Mouse (Mus musculus) liver, embryonic 14.5 days (tissue): ENCODE results near the gene Mapk8ip1. TPM values are rescaled to one million over a fixed set of nuclear protein-coding genes. Genes with fewer than 3 reads are reported as not detected.

Experiments
- ATAC-seq: fragments of 200-750 bp; cut with Nextera tagmentation; 2 replicates; pipeline ENCODE4 v1.8.0; 2017; ENCODE audit warnings: moderate number of reproducible peaks, mild to moderate bottlenecking, moderate library complexity; ENCODE audit not compliant: insufficient read depth
- DNase-seq, 3 experiments: peaks; one replicate each; pipeline ENCODE4 v3.0.0-alpha.2; 2012 to 2013; ENCODE audit warnings: low read depth in 3 of 3, low spot score in 3 of 3
- H3K27ac ChIP-seq: fragments of 300-500 bp; sonication (generic); 2 replicates; pipeline ENCODE4 v1.5.1; 2014; ENCODE audit warnings: moderate library complexity, mild to moderate bottlenecking, control low read depth, inconsistent platforms
- H3K27me3 ChIP-seq: fragments of 300-500 bp; sonication (generic); 2 replicates; pipeline ENCODE4 v1.6.1; 2014; ENCODE audit warnings: mild to moderate bottlenecking, low read length, moderate library complexity; ENCODE audit not compliant: control insufficient read depth, insufficient read depth
- H3K36me3 ChIP-seq: fragments of 300-500 bp; sonication (generic); replicated peaks from 2 replicates; pipeline ENCODE4 v1.6.1; 2014; ENCODE audit warnings: low read depth; ENCODE audit not compliant: control insufficient read depth, insufficient read depth
- H3K4me1 ChIP-seq, 2 experiments: fragments of 200-500 bp in 1 of 2; fragments of 300-500 bp in 1 of 2; sonication (generic) in 1 of 2; replicated peaks; 2 replicates each; pipeline ENCODE4 v1.6.1; 2012 to 2014; ENCODE audit warnings: antibody characterized with exemption in 1 of 2, inconsistent platforms in 1 of 2, low read length in 1 of 2; ENCODE audit not compliant: control insufficient read depth in 2 of 2, insufficient read depth in 2 of 2
- H3K4me2 ChIP-seq: fragments of 300-500 bp; sonication (generic); 2 replicates; pipeline ENCODE4 v1.6.1; 2014; ENCODE audit warnings: low read depth, mild to moderate bottlenecking, control low read depth, moderate library complexity
- H3K4me3 ChIP-seq, 2 experiments: fragments of 200-500 bp in 1 of 2; fragments of 300-500 bp in 1 of 2; sonication (generic) in 1 of 2; 2 replicates each; pipeline ENCODE4 v1.5.1; 2012 to 2014; ENCODE audit warnings: low read depth in 2 of 2, low read length in 2 of 2, mild to moderate bottlenecking in 2 of 2, control low read depth in 1 of 2, inconsistent platforms in 1 of 2, moderate library complexity in 1 of 2; ENCODE audit not compliant: insufficient read depth in 1 of 2
- H3K9ac ChIP-seq: fragments of 300-500 bp; sonication (generic); replicated peaks from 2 replicates; pipeline ENCODE4 v1.6.1; 2014; ENCODE audit warnings: mild to moderate bottlenecking, control low read depth, moderate library complexity
- H3K9me3 ChIP-seq: fragments of 300-500 bp; sonication (generic); 2 replicates; pipeline ENCODE4 v1.6.1; 2016; ENCODE audit warnings: low read length, mixed read lengths; ENCODE audit not compliant: control insufficient read depth
- CTCF ChIP-seq: IDR thresholded peaks from 2 replicates; pipeline ENCODE4 v1.5.1; 2016; ENCODE audit warnings: antibody characterized with exemption, low read depth, control low read depth
- EP300 ChIP-seq: IDR thresholded peaks from 2 replicates; pipeline ENCODE4 v1.6.1; 2016; ENCODE audit warnings: antibody characterized with exemption, low read depth
- WGBS: fragments of 180-500 bp; shearing (Covaris S2); extraction: QIAGEN DNeasy Blood & Tissue Kit; methylation state at CpG from one replicate; pipeline ENCODE4 v1.1.7; 2014; ENCODE audit not compliant: insufficient replicate concordance; 5-methylcytosine and 5-hydroxymethylcytosine counted together
- polyA plus RNA-seq, 2 experiments: library from polyadenylated mRNA; depleted of rRNA in 1 of 2; stranded (reverse) in 1 of 2; unstranded in 1 of 2; fragments of >200 nt; fragmentation: Nextera tagmentation in 1 of 2; extraction: Ambion mirVana in 1 of 2; gene quantifications; 2 replicates each; pipeline versions ENCODE4 v1.2.1 to v1.2.3; 2012 to 2014

The Mapk8ip1 gene
- polyA plus RNA-seq, 2 experiments = 0.62 to 1.2 TPM

DNA sequence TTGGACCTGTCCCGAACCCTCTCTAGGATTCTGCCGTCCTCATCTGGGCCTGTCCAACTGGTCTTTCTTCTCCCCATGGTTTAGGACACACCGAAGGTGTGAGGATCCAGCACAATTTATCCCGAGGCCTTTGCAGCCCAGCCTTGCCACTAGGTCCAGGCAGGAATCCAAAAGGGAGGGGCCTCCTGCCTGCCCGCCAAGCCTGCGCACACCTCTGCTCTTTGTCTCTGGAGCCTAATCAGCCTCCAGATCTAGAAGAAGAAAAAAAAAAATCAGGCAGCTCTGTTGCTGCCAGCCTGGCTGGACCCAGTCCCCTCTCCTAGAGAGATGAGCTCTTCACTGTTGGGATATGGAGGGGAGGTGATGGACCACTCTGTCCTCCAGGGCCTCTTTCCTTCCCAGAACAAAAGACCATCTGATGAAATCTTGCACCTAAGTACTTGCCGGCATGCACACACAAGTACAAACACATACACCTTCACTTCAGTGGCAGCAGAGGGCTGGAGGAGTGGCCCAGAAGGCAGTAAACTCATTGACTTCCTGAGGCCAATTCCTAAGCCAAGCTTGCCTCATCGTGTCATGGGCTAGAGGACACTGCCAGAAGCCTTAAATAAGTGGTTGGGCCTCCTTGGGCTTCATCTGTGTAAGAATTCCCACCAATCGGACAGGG, 28.2 kb downstream of the Mapk8ip1 start:
- ATAC-seq (no peak), DNase-seq (no peak)
- no peak overlapping the region for H3K27ac ChIP-seq
- H3K4me2 ChIP-seq = no peak overlapping the region
- peaks cover 4 to 13% of the 10 kb centered on the region in 2 experiments; a peak in 3 of 4 replicates for H3K4me1 ChIP-seq
- no peak for TF ChIP-seq CTCF
- TF ChIP-seq EP300 = no peak
- H3K9ac ChIP-seq = no peak overlapping the region
- WGBS = 51% methylated on average over 9 of the region's 9 CpGs
- H3K4me3 ChIP-seq = no peak overlapping the region
- H3K9me3 ChIP-seq = no peaks in the 10 kb centered on the region
- H3K27me3 ChIP-seq = peaks cover 35% of the 10 kb centered on the region
- H3K36me3 ChIP-seq = no peaks in the 10 kb centered on the region

DNA sequence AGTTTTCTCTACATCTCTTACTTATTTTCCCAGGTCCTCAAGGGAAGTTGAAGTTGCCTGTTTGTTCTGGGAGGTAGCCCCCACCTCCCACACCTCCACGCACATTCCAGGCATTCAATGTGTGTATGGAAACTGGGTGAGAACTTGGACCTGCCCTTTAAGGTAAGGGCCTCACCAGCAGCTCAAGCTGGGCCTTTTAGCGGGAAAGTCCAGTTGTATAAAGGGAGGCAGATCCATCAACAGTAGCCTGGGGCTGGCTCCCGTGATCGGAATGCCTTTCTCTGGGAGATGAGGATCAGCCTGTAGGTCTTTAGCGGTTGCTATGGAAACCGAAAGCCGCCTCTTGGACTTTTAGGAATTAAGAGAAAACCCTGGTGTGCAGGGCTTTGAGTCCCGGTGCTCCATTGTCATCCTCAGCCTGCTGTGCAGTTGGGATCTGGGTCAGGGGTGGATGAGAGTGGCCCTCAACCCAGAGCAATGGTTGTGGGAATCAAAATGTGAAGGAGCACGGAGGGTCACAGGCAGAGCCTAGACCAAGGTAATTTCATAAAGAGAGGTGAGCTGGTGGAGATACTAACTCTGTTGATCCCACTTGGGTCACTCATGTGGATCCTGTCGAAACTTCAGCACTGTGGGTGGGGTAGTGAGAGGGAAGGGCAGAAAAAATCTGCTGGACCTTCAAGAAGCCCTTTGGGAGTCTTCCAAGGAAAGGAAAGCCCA, 28.9 kb downstream of the Mapk8ip1 start:
- H3K4me2 ChIP-seq = no peak overlapping the region
- H3K36me3 ChIP-seq = no peaks in the 10 kb centered on the region
- DNase-seq (no peak), ATAC-seq (no peak)
- WGBS = 47% methylated on average over 10 of the region's 10 CpGs
- H3K4me3 ChIP-seq = no peak overlapping the region
- H3K4me1 ChIP-seq = peaks cover 4 to 13% of the 10 kb centered on the region in 2 experiments; a peak in 3 of 4 replicates
- TF ChIP-seq CTCF (no peak), EP300 (no peak)
- no peak overlapping the region for H3K27ac ChIP-seq
- no peaks in the 10 kb centered on the region for H3K9me3 ChIP-seq
- peaks cover 35% of the 10 kb centered on the region for H3K27me3 ChIP-seq
- H3K9ac ChIP-seq = no peak overlapping the region

GRCm38 (mm10) chr2:92370821-92371805, 29.9 kb downstream of the Mapk8ip1 start:
- Histone ChIP-seq H3K4me3 (peak overlapping the region; percentile 30 to 42; a peak in 3 of 4 replicates), H3K36me3 (no peaks in the 10 kb centered on the region), H3K9me3 (no peaks in the 10 kb centered on the region), H3K4me2 (peak overlapping the region; percentile 44), H3K27ac (no peak overlapping the region), H3K9ac (no peak overlapping the region), H3K4me1 (peaks cover 4 to 8% of the 10 kb centered on the region in 2 experiments; a peak in 3 of 4 replicates), H3K27me3 (peaks cover 35% of the 10 kb centered on the region)
- ATAC-seq (no peak), DNase-seq (peak in 1 of 3 experiments; percentile 40)
- 10% methylated on average over 45 of the region's 45 CpGs for WGBS
- TF ChIP-seq EP300 (no peak), CTCF (no peak)

DNA sequence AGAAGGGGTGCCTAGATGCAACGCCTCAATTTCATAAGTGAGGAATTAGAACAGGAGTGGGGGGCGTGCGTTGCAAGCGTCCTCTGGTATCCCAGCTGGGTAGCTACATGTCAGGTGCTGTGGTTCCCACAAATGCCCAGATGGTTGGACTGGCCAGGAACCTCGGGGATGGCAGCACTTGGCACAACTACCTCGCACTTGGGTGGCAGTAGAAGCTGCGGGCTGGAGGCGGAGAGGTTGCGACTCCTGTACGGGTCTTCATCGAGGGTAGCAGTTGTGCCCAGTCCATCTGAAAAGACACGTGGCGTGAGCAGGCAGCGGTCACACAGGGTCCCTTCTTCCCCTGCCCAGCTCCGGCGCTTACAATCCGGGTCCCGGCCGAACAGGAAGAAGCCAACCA, 30.7 kb downstream of the Mapk8ip1 start:
- H3K4me1 ChIP-seq = peaks cover 4 to 6% of the 10 kb centered on the region in 2 experiments; a peak in 3 of 4 replicates
- DNase-seq = no peak
- H3K36me3 ChIP-seq = no peaks in the 10 kb centered on the region
- H3K9me3 ChIP-seq = no peaks in the 10 kb centered on the region
- H3K9ac ChIP-seq = no peak overlapping the region
- H3K27me3 ChIP-seq = peaks cover 35% of the 10 kb centered on the region
- no peak overlapping the region for H3K27ac ChIP-seq
- TF ChIP-seq EP300 (no peak), CTCF (no peak)
- peak overlapping the region; percentile 44 for H3K4me2 ChIP-seq
- WGBS = 10% methylated on average over 19 of the region's 19 CpGs
- no peak for ATAC-seq
- H3K4me3 ChIP-seq = peak overlapping the region; percentile 30 to 42; a peak in 3 of 4 replicates
